In genomic region chr11:118992781-118993180, GRCm38 (mm10) we compare ENCODE assay signal across 24 mouse cellular contexts. TPM values are rescaled to one million over a fixed set of nuclear protein-coding genes. Genes with fewer than 3 reads are reported as not detected.
DNase-seq lines count a peak whose midpoint lies in the region; ATAC-seq lines count a peak whose summit lies in the region.
"Had no signal": no experiment of that assay in that cellular context is flagged by ENCODE, and none has a peak within 500 bp of the region (broad histone marks: within the 10 kb centered on the region; RNA-seq: fewer than 3 reads in every experiment).

No protein-coding gene starts in this region.

- peak; percentile 94 for ATAC-seq in CD4-positive, CD25-positive, alpha-beta regulatory T cell, adult 4 months
- peak; percentile 76 for ATAC-seq in inflammation-experienced regulatory T-cells, adult 6 months
- ATAC-seq: forebrain, embryonic 13.5 days; midbrain, embryonic 13.5 days had no signal

- intact Hi-C loops in heart, postnatal 10 days (cut with DNase I): no loop called here

- peak; percentile 31 for DNase-seq in right cerebral cortex, adult 18-20 months
- DNase-seq in right cerebral cortex, postnatal 10 days (ENCODE audit: low spot score in 2 of 2): no peak
- peak; percentile 87 for DNase-seq in thymus, postnatal 14 days
- no peak for DNase-seq in heart, postnatal 10 days
- DNase-seq in kidney, postnatal 4 days: no peak
- no peak for DNase-seq in layer of hippocampus, adult 8-10 months (ENCODE audit: low spot score in 2 of 2)
- DNase-seq: adrenal gland, postnatal 36 days; cerebellum, adult 9-10 months; kidney, adult 8-10 months; kidney, postnatal 36 days; lung, postnatal 4 days; retina, postnatal 1 day had no signal

RNA-seq across cellular contexts. Expression of gene Enpp7, which starts 4.8 kb away (rescaled TPM):
- not detected for polyA plus RNA-seq in CD4-positive, CD25-positive, alpha-beta regulatory T cell, adult 4 months (2017; shearing (Covaris generic))
- not detected for polyA plus RNA-seq in inflammation-experienced regulatory T-cells, adult 6 months (2017; shearing (Covaris generic))
- not detected for total RNA-seq in heart, postnatal 10 days (2021)
- total RNA-seq in layer of hippocampus, adult 8-10 months (2022): not detected
- total RNA-seq: adrenal gland, postnatal 36 days; granulocyte monocyte progenitor cell, adult 5-6 weeks; layer of hippocampus, postnatal 14 days; left cerebral cortex, postnatal 10 days had no signal
- polyA plus RNA-seq: forebrain, embryonic 13.5 days; heart, embryonic 14.5 days; hindbrain, embryonic 10.5 days; limb, embryonic 13.5 days; liver, embryonic 16.5 days; midbrain, embryonic 13.5 days; testis, adult 2 months had no signal

RNA-seq across cellular contexts. Expression of gene Cbx2, which starts 30.0 kb away (rescaled TPM):
- 1 to 10 TPM; 1.4 to 1.5 TPM for polyA plus RNA-seq in CD4-positive, CD25-positive, alpha-beta regulatory T cell, adult 4 months (2017; shearing (Covaris generic))
- polyA plus RNA-seq in inflammation-experienced regulatory T-cells, adult 6 months (2017; shearing (Covaris generic)): 1 to 10 TPM in 2 of 3 experiments, under 1 TPM in 1; 0.83 to 1.6 (median 1.0) TPM
- total RNA-seq in heart, postnatal 10 days (2021): 1 to 10 TPM; 5.2 to 6.8 TPM
- 1 to 10 TPM; 1.7 to 3.9 (median 2.4) TPM for total RNA-seq in layer of hippocampus, adult 8-10 months (2022)

RNA-seq across cellular contexts. Expression of gene Cbx8, which starts 48.0 kb away (rescaled TPM):
- 1 to 10 TPM; 4.0 to 6.7 TPM for polyA plus RNA-seq in CD4-positive, CD25-positive, alpha-beta regulatory T cell, adult 4 months (2017; shearing (Covaris generic))
- 1 to 10 TPM; 6.5 to 7.6 (median 7.5) TPM for polyA plus RNA-seq in inflammation-experienced regulatory T-cells, adult 6 months (2017; shearing (Covaris generic))
- total RNA-seq in heart, postnatal 10 days (2021): 1 to 10 TPM; 5.6 to 7.5 TPM
- total RNA-seq in layer of hippocampus, adult 8-10 months (2022): 10 to 100 TPM in 2 of 4 experiments, 1 to 10 TPM in 2; 6.9 to 11.9 (median 9.6) TPM

Comparison
In these comparisons a context has a peak if more than half of its experiments do, and no peak if none do; other contexts are left out.
1. DNase-seq: peak in right cerebral cortex, adult 18-20 months (single experiment) and thymus, postnatal 14 days (single experiment); none in right cerebral cortex, postnatal 10 days (0 of 2), heart, postnatal 10 days (0 of 2), kidney, postnatal 4 days (0 of 2) and layer of hippocampus, adult 8-10 months (0 of 2).